Mouse (Mus musculus) thymus, adult 2 months (tissue): ENCODE data around the gene Ebf1.

ENCODE experiments used
- CTCF ChIP-seq: fragments of 200-500 bp; IDR thresholded peaks from 2 replicates; pipeline ENCODE4 v1.5.1; 2012; ENCODE audit warnings: mild to moderate bottlenecking, control low read depth, low read length, moderate library complexity, borderline replicate concordance; ENCODE audit not compliant: control insufficient read depth, poor library complexity, insufficient read depth; ENCODE audit errors: extremely low read depth
- POLR2A ChIP-seq: fragments of 200-500 bp; IDR thresholded peaks from 2 replicates; pipeline ENCODE4 v1.6.1; 2012; ENCODE audit warnings: mild to moderate bottlenecking, low read length, control low read depth, moderate library complexity; ENCODE audit not compliant: control insufficient read depth, poor library complexity, insufficient read depth; ENCODE audit errors: extremely low read depth

DNA sequence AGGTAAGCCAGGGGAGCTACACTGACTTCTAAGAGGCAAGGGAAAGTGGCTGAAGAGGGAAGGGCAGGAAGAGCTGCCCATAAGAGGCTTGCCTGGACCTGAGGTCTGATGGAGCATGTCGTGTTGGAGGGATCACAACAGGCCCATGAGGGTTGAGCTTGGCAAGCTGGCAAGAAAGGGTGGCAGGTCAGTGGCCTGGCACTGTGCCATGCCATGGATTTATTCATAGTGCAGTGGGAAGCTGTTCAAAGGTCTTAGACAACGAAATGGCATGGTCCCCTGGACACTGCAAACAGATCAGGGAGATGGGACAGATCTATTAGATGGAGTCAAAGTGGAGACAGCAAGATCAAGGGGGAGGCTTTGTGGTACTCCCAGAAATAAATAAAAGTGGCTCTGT, 24.4 kb downstream of the Ebf1 start:
- TF ChIP-seq POLR2A (no peak), CTCF (no peak)
